ENCODE assay signal across 13 mouse cellular contexts in the genomic region with DNA sequence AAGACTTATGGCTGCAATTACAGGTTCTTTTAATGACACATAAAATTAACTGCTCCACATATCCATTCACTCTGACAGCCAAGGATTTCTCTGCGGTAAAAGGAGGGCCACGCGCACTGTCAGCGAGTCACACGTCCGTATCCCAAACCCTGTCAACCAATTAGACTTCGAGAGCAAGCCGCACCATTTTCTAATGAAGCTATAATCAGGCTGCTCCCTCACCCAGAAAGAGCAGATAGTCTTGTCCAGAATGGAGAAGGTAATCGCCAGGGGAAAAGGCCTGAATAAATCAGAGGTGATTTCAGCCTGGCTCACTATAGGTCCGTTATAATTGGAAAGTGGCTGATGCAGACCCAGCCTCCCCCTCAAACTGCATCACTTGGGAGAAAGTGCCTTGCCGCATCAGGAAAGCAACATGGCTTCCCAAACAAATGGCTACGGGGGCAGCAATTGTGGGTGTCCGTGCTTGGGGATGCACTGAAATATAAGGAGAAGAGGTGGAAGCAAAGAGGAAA.
"Had no signal": no experiment of that assay in that cellular context is flagged by ENCODE, and none has a peak within 500 bp of the region (broad histone marks: within the 10 kb centered on the region; RNA-seq: fewer than 3 reads in every experiment).

No protein-coding gene starts in this region.

- H3K36me3 ChIP-seq: limb, embryonic 13.5 days had no signal

- H3K4me3 ChIP-seq: limb, embryonic 13.5 days had no signal

- DNase-seq: kidney, adult 9 months; kidney, postnatal 36 days; layer of hippocampus, adult 9-11 months; layer of hippocampus, postnatal 36 days; lung, adult 18-20 months; lung, postnatal 36 days; right cerebral cortex, postnatal 14 days; thymus, postnatal 4 days had no signal

- H3K4me2 ChIP-seq: limb, embryonic 13.5 days had no signal

- H3K9me3 ChIP-seq: limb, embryonic 13.5 days had no signal

- H3K27ac ChIP-seq: kidney, postnatal 0 days; limb, embryonic 13.5 days; liver, embryonic 14.5 days; stomach, postnatal 0 days had no signal

- H3K4me1 ChIP-seq: limb, embryonic 13.5 days had no signal

- ATAC-seq: intestine, embryonic 16.5 days had no signal

- H3K9ac ChIP-seq: limb, embryonic 13.5 days; liver, embryonic 14.5 days had no signal
